Mouse (Mus musculus): ENCODE data around the gene Akt1s1. TPM values are rescaled to one million over a fixed set of nuclear protein-coding genes. Genes with fewer than 3 reads are reported as not detected.
"Not testable (repeated sequence)": the region's sequence is repeated elsewhere in the genome, so short reads cannot be mapped to it uniquely, and the experiment has no call there.

Gene Akt1s1
- polyA plus RNA-seq, 1 experiment from 2014 or later, result 89.4 TPM

DNA sequence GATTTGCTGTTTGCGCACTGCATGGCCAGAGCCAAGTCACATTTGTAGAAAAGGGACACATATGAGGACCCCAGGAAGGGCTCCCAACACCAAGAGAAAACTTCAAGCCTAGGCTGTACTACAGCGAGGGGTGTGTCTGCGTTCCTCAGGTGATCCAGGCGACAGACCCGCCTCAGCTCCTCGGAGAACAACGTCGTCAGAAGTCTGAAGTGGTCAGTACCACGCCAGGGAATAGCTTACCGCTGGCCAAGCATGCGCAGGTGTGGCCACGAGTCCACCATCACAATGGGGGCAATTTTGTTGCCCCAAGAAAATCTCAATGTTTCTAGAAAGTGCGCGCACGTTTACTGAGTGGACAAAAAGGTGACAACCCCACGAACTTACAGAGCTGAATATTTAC, 19.7 kb downstream of the Akt1s1 start:
- 6% methylated on average over 16 of the region's 16 CpGs for WGBS
- peak overlapping the region; percentile 99 for H3K4me3 ChIP-seq (ENCODE audit: low read depth, low read length)
- TF ChIP-seq EP300 (IDR thresholded peaks at IDR 0.05) (no peak), CTCF (IDR thresholded peaks at IDR 0.05) (no peak)
- H3K27ac ChIP-seq (ENCODE audit: low read length), result peak overlapping the region; percentile 100
- no peaks in the 10 kb centered on the region for H3K27me3 ChIP-seq (replicated peaks; ENCODE audit: insufficient read depth, low read length)
- peaks cover 33% of the 10 kb centered on the region for H3K4me1 ChIP-seq (ENCODE audit: insufficient read depth, low read depth, low read length)
- H3K9me3 ChIP-seq (ENCODE audit: low read length), result no peaks in the 10 kb centered on the region
- ATAC-seq (peak; percentile 39), DNase-seq (ENCODE audit: low spot score) (peak; percentile 92)
- peak overlapping the region; percentile 69 for H3K4me2 ChIP-seq (replicated peaks; ENCODE audit: low read depth, low read length)
- H3K36me3 ChIP-seq (ENCODE audit: insufficient read depth, low read length), result peaks cover 11% of the 10 kb centered on the region
- H3K9ac ChIP-seq (replicated peaks; ENCODE audit: low read depth), result peak overlapping the region; percentile 98

GRCm38 (mm10) chr7:44868919-44869696, 20.3 kb downstream of the Akt1s1 start:
- H3K36me3 ChIP-seq (ENCODE audit: insufficient read depth, low read length), result peaks cover 4% of the 10 kb centered on the region
- peak overlapping the region; percentile 69 for H3K4me2 ChIP-seq (replicated peaks; ENCODE audit: low read depth, low read length)
- peaks cover 33% of the 10 kb centered on the region for H3K4me1 ChIP-seq (ENCODE audit: insufficient read depth, low read depth, low read length)
- H3K27ac ChIP-seq (ENCODE audit: low read length), result peak overlapping the region; percentile 100
- TF ChIP-seq CTCF (IDR thresholded peaks at IDR 0.05) (peak; percentile 39), EP300 (IDR thresholded peaks at IDR 0.05) (no peak)
- under 1% methylated on average over 89 of the region's 108 CpGs for WGBS
- peak overlapping the region; percentile 99 for H3K4me3 ChIP-seq (ENCODE audit: low read depth, low read length)
- no peaks in the 10 kb centered on the region for H3K27me3 ChIP-seq (replicated peaks; ENCODE audit: insufficient read depth, low read length)
- peak overlapping the region; percentile 98 for H3K9ac ChIP-seq (replicated peaks; ENCODE audit: low read depth)
- peak; percentile 83 for DNase-seq (ENCODE audit: low spot score)
- no peaks in the 10 kb centered on the region for H3K9me3 ChIP-seq (ENCODE audit: low read length)
- ATAC-seq, result peak; percentile 51

GRCm38 (mm10) chr7:44869697-44870528, 21.1 kb downstream of the Akt1s1 start, which contains the start of gene Ptov1:
Gene Ptov1 (minus strand): TSS chr7:44869788.
- H3K27ac ChIP-seq (ENCODE audit: low read length), result peak within 1 kb of the TSS; percentile 100
- no peaks in the 10 kb centered on the region for H3K9me3 ChIP-seq (ENCODE audit: low read length)
- peaks cover 33% of the 10 kb centered on the region for H3K4me1 ChIP-seq (ENCODE audit: insufficient read depth, low read depth, low read length)
- H3K27me3 ChIP-seq (replicated peaks; ENCODE audit: insufficient read depth, low read length), result no peaks in the 10 kb centered on the region
- no peaks in the 10 kb centered on the region for H3K36me3 ChIP-seq (ENCODE audit: insufficient read depth, low read length)
- H3K4me3 ChIP-seq (ENCODE audit: low read depth, low read length), result peak within 1 kb of the TSS; percentile 99
- peak within 1 kb of the TSS; percentile 69 for H3K4me2 ChIP-seq (replicated peaks; ENCODE audit: low read depth, low read length)
- ATAC-seq (peak; percentile 90), DNase-seq (ENCODE audit: low spot score) (peak; percentile 100)
- WGBS, result 3% methylated on average over 29 of the region's 29 CpGs
- TF ChIP-seq CTCF (IDR thresholded peaks at IDR 0.05) (peak; percentile 19; the same call in 1 of the 2 replicates), EP300 (IDR thresholded peaks at IDR 0.05) (peak; percentile 79; the same call in 1 of the 2 replicates)
- H3K9ac ChIP-seq (replicated peaks; ENCODE audit: low read depth), result peak within 1 kb of the TSS; percentile 98

DNA sequence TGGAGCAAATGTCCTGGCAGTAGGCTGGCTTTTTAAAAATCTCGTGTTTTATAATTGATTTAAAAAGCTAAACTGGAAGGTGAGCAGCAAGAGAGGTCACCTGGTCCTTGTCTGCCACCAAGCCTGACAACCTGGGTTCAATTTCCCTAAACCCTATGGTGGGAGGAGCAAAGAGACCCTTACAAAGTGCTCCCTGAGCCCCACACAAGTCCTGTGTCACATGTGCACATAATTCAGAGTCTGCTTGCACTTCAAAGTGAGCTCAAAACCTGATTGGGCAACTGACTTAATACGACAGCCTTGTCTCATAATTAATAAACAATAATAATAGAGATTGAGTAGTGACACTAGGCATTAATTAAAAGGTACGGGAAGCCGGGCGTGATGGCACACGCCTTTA, 21.8 kb downstream of the Akt1s1 start:
- peaks cover 29% of the 10 kb centered on the region for H3K4me1 ChIP-seq (ENCODE audit: insufficient read depth, low read depth, low read length)
- WGBS, result 81% methylated on average over 6 of the region's 6 CpGs
- DNase-seq (ENCODE audit: low spot score) (no peak), ATAC-seq (no peak)
- peak overlapping the region; percentile 99; the same call in 1 of the 2 replicates for H3K4me3 ChIP-seq (ENCODE audit: low read depth, low read length)
- TF ChIP-seq EP300 (IDR thresholded peaks at IDR 0.05), result no peak
- TF ChIP-seq CTCF (IDR thresholded peaks at IDR 0.05), result no peak
- 0 out of 2 replicates have a peak overlapping the region, but pooled peaks have one; percentile 32 for H3K9ac ChIP-seq (replicated peaks; ENCODE audit: low read depth)
- H3K9me3 ChIP-seq (ENCODE audit: low read length), result no peaks in the 10 kb centered on the region
- peak overlapping the region; percentile 69 for H3K4me2 ChIP-seq (replicated peaks; ENCODE audit: low read depth, low read length)
- peak overlapping the region; percentile 100 for H3K27ac ChIP-seq (ENCODE audit: low read length)
- no peaks in the 10 kb centered on the region for H3K36me3 ChIP-seq (ENCODE audit: insufficient read depth, low read length)
- no peaks in the 10 kb centered on the region for H3K27me3 ChIP-seq (replicated peaks; ENCODE audit: insufficient read depth, low read length)

DNA sequence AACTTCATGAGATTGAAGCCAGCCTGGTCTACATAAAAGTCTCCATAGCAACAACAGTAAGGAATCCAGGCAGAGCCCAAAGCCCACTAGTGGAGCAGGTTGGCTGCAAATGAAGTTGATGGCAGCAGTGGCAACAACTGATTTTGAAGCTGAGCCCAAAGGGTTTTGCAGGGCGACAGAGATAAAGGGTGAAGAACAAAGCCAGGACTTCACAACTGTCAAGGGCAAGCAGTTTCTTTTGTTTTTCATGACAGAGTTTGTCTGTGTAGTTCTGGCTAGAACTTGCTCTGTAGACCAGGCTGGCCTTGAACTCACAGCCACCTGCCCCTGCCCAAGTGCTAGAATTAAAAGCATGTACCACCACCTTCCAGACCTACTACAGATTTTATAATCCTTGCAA, 22.4 kb downstream of the Akt1s1 start:
- Histone ChIP-seq H3K9me3 (ENCODE audit: low read length) (no peaks in the 10 kb centered on the region), H3K4me3 (ENCODE audit: low read depth, low read length) (no peak overlapping the region), H3K27me3 (replicated peaks; ENCODE audit: insufficient read depth, low read length) (no peaks in the 10 kb centered on the region), H3K4me2 (replicated peaks; ENCODE audit: low read depth, low read length) (no peak overlapping the region), H3K9ac (replicated peaks; ENCODE audit: low read depth) (no peak overlapping the region), H3K27ac (ENCODE audit: low read length) (no peak overlapping the region), H3K36me3 (ENCODE audit: insufficient read depth, low read length) (no peaks in the 10 kb centered on the region), H3K4me1 (ENCODE audit: insufficient read depth, low read depth, low read length) (peaks cover 24% of the 10 kb centered on the region)
- 73% methylated on average over 1 of the region's 1 CpGs for WGBS
- DNase-seq (ENCODE audit: low spot score), result no peak
- TF ChIP-seq CTCF (IDR thresholded peaks at IDR 0.05) (no peak), EP300 (IDR thresholded peaks at IDR 0.05) (no peak)
- ATAC-seq, result no peak

- TF ChIP-seq CTCF (IDR thresholded peaks at IDR 0.05), result peak; percentile 24
- H3K27ac ChIP-seq (ENCODE audit: low read length); ATAC-seq; H3K4me3 ChIP-seq (ENCODE audit: low read depth, low read length); H3K9me3 ChIP-seq (ENCODE audit: low read length); DNase-seq (ENCODE audit: low spot score); H3K9ac ChIP-seq (replicated peaks; ENCODE audit: low read depth); H3K27me3 ChIP-seq (replicated peaks; ENCODE audit: insufficient read depth, low read length); H3K4me2 ChIP-seq (replicated peaks; ENCODE audit: low read depth, low read length); H3K36me3 ChIP-seq (ENCODE audit: insufficient read depth, low read length): not testable (repeated sequence)
- H3K4me1 ChIP-seq (ENCODE audit: insufficient read depth, low read depth, low read length), result peaks cover 19% of the 10 kb centered on the region
- 86% methylated on average over 2 of the region's 2 CpGs for WGBS
Observed at GRCm38 (mm10) chr7:44871774-44872173, 23.0 kb downstream of the Akt1s1 start.

Data from lung, postnatal 0 days (tissue).